Mouse (Mus musculus): Measurements from ENCODE around the gene Rgs6. TPM values are rescaled to one million over a fixed set of nuclear protein-coding genes. Genes with fewer than 3 reads are reported as not detected.

Rgs6 gene
- polyA plus RNA-seq, 1 experiment, result 2.9 TPM

DNA sequence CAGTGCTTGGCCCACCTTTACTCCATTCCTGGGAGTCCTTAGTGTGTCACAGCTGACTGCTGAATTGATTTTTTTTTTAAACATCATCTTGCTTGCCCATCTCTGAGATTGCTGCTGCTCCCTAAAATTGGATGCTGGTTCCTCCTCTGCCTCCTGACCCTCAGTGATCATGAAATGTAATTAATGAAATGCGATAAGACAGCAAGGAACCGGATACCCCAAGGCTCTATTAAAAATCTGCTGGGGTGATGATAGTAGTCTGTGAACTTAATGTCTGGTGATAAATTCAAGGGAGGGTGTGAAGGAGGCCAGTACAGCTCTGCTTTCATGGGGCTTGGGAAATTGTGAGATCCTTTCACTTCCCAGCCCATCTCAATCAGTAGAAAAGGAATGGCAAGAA is 489.4 kb downstream of the Rgs6 start:
- no peaks in the 10 kb centered on the region for H3K4me1 ChIP-seq (ENCODE audit: control insufficient read depth, insufficient read depth, low read length)
- no peak for TF ChIP-seq POLR2A (IDR thresholded peaks at IDR 0.05; ENCODE audit: low read depth, low read length)
- TF ChIP-seq CTCF (conservative IDR thresholded peaks at IDR 0.05; ENCODE audit: insufficient read depth, insufficient read length, low read depth, low read length), result no peak
- DNase-seq, result no peak
- 59% methylated on average over 2 of the region's 2 CpGs for WGBS
- no peaks in the 10 kb centered on the region for H3K36me3 ChIP-seq (ENCODE audit: control insufficient read depth, insufficient read depth, low read length)
- no peaks in the 10 kb centered on the region for H3K27me3 ChIP-seq (replicated peaks; ENCODE audit: control insufficient read depth, insufficient read depth, low read length)
- H3K27ac ChIP-seq (ENCODE audit: insufficient read depth, low read depth, low read length), result no peak overlapping the region
- H3K4me3 ChIP-seq (ENCODE audit: insufficient read depth, low read depth, low read length), result no peak overlapping the region

DNA sequence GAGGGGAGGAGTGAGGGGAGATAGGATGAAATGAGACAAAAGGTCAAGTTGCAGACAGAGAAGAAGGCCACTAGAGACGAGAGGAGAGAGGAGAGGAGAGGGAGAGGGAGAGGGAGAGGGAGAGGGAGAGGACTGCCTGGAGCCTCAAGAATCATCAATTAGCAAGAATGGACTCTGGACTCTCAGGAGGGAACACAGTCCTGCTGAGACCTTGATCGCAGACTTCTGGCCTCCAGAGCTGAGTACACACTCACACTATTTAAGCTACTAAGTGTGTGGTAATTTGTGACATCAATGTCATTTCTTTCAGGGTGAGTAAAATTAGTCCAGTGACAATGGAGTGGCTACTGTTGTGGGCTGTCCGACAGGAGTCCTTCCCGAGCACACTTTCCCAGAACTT is 495.3 kb downstream of the Rgs6 start:
- WGBS, result 78% methylated on average over 3 of the region's 4 CpGs
- H3K27ac ChIP-seq (ENCODE audit: insufficient read depth, low read depth, low read length), result no peak overlapping the region
- DNase-seq, result peak; percentile 32
- no peaks in the 10 kb centered on the region for H3K36me3 ChIP-seq (ENCODE audit: control insufficient read depth, insufficient read depth, low read length)
- H3K27me3 ChIP-seq (replicated peaks; ENCODE audit: control insufficient read depth, insufficient read depth, low read length), result no peaks in the 10 kb centered on the region
- H3K4me1 ChIP-seq (ENCODE audit: control insufficient read depth, insufficient read depth, low read length), result no peaks in the 10 kb centered on the region; the same call in 1 of the 2 replicates
- TF ChIP-seq POLR2A (IDR thresholded peaks at IDR 0.05; ENCODE audit: low read depth, low read length), result no peak
- no peak for TF ChIP-seq CTCF (conservative IDR thresholded peaks at IDR 0.05; ENCODE audit: insufficient read depth, insufficient read length, low read depth, low read length)
- H3K4me3 ChIP-seq (ENCODE audit: insufficient read depth, low read depth, low read length), result no peak overlapping the region

DNA sequence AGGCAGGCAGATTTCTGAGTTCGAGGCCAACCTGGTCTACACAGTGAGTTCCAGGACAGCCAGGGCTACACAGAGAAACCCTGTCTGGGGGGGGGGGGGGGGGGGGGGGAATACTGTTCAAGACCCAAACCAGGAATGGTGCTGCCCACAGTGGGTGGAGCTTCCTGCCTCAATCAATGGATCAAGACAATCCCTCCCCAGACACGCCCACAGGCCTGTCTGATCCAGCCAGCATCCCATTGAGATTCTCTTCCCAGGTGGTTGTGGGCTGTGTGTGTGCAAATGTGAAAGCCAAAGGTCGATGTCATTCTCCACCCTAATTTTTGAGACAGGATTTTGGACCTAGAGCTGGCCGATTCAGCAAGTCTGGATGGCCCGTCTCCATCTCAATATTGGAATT is 496.5 kb downstream of the Rgs6 start:
- no peak overlapping the region for H3K4me3 ChIP-seq (ENCODE audit: insufficient read depth, low read depth, low read length)
- 96% methylated on average over 5 of the region's 5 CpGs for WGBS
- DNase-seq, result no peak

GRCm38 (mm10) chr12:83087010-83087409 is 498.9 kb downstream of the Rgs6 start:
- Histone ChIP-seq H3K27ac (ENCODE audit: insufficient read depth, low read depth, low read length) (peak overlapping the region; percentile 35; the same call in 1 of the 2 replicates), H3K4me1 (ENCODE audit: control insufficient read depth, insufficient read depth, low read length) (no peaks in the 10 kb centered on the region; the same call in 1 of the 2 replicates), H3K4me3 (ENCODE audit: insufficient read depth, low read depth, low read length) (no peak overlapping the region), H3K27me3 (replicated peaks; ENCODE audit: control insufficient read depth, insufficient read depth, low read length) (no peaks in the 10 kb centered on the region), H3K36me3 (ENCODE audit: control insufficient read depth, insufficient read depth, low read length) (no peaks in the 10 kb centered on the region)
- TF ChIP-seq POLR2A (IDR thresholded peaks at IDR 0.05; ENCODE audit: low read depth, low read length) (no peak), CTCF (conservative IDR thresholded peaks at IDR 0.05; ENCODE audit: insufficient read depth, insufficient read length, low read depth, low read length) (no peak)
- WGBS, result 68% methylated on average over 4 of the region's 4 CpGs
- peak; percentile 59 for DNase-seq

More for the DNA sequence above, 496.5 kb downstream of the Rgs6 start:
- H3K36me3 ChIP-seq (ENCODE audit: control insufficient read depth, insufficient read depth, low read length), result no peaks in the 10 kb centered on the region
- no peaks in the 10 kb centered on the region; the same call in 1 of the 2 replicates for H3K4me1 ChIP-seq (ENCODE audit: control insufficient read depth, insufficient read depth, low read length)
- H3K27ac ChIP-seq (ENCODE audit: insufficient read depth, low read depth, low read length), result no peak overlapping the region
- H3K27me3 ChIP-seq (replicated peaks; ENCODE audit: control insufficient read depth, insufficient read depth, low read length), result no peaks in the 10 kb centered on the region
- no peak for TF ChIP-seq CTCF (conservative IDR thresholded peaks at IDR 0.05; ENCODE audit: insufficient read depth, insufficient read length, low read depth, low read length)
- no peak for TF ChIP-seq POLR2A (IDR thresholded peaks at IDR 0.05; ENCODE audit: low read depth, low read length)

DNA sequence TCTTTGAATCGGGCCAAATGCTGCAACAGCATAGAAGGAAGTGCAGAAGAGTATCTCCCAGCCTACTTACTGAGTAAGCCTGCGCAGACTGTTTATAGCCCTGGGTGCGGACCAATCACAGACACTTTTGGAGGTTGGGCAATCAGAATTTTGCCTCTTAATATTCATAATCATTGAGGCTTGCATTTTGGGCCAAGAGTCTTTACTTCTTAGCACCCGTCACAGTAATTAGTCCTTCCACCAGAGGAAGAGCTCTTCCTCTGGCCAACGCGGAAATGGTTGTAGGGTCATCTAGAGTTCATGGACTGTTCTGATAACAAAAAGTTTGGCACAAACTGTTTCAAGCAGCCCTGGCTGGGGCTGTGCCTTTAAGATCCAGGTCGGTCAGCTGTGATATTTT is 499.5 kb downstream of the Rgs6 start:
- Histone ChIP-seq H3K27ac (ENCODE audit: insufficient read depth, low read depth, low read length) (peak overlapping the region; percentile 35; the same call in 1 of the 2 replicates), H3K4me1 (ENCODE audit: control insufficient read depth, insufficient read depth, low read length) (no peaks in the 10 kb centered on the region; the same call in 1 of the 2 replicates), H3K36me3 (ENCODE audit: control insufficient read depth, insufficient read depth, low read length) (no peaks in the 10 kb centered on the region), H3K27me3 (replicated peaks; ENCODE audit: control insufficient read depth, insufficient read depth, low read length) (no peaks in the 10 kb centered on the region), H3K4me3 (ENCODE audit: insufficient read depth, low read depth, low read length) (no peak overlapping the region)
- DNase-seq, result peak; percentile 56
- TF ChIP-seq POLR2A (IDR thresholded peaks at IDR 0.05; ENCODE audit: low read depth, low read length) (no peak), CTCF (conservative IDR thresholded peaks at IDR 0.05; ENCODE audit: insufficient read depth, insufficient read length, low read depth, low read length) (no peak)
- WGBS, result 45% methylated on average over 7 of the region's 7 CpGs

DNA sequence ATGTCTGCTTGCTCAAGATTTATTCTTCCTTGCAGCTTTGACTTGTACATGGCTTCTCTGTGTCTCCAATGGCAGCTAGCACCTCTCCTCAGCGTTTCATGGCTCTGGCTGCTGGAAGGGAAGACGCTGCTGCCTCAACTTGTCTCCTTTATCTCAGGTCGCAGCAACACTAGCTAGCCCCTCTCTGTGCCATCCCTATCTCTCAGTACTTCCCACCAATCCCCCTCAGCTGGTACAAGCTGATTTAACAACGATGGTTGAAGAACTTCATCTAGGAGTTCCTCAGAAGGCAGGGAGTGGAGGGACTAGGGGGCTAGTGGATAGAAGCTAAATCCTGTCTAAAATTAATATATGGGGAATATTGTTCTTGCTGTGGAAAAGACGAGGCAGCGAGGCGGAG is 503.9 kb downstream of the Rgs6 start:
- no peak for TF ChIP-seq POLR2A (IDR thresholded peaks at IDR 0.05; ENCODE audit: low read depth, low read length)
- no peak for TF ChIP-seq CTCF (conservative IDR thresholded peaks at IDR 0.05; ENCODE audit: insufficient read depth, insufficient read length, low read depth, low read length)

GRCm38 (mm10) chr12:83097787-83098186 is 509.7 kb downstream of the Rgs6 start:
- no peak overlapping the region for H3K27ac ChIP-seq (ENCODE audit: insufficient read depth, low read depth, low read length)
- TF ChIP-seq POLR2A (IDR thresholded peaks at IDR 0.05; ENCODE audit: low read depth, low read length) (no peak), CTCF (conservative IDR thresholded peaks at IDR 0.05; ENCODE audit: insufficient read depth, insufficient read length, low read depth, low read length) (no peak)
- no peak for DNase-seq
- no peaks in the 10 kb centered on the region for H3K36me3 ChIP-seq (ENCODE audit: control insufficient read depth, insufficient read depth, low read length)
- WGBS, result 89% methylated on average over 1 of the region's 1 CpGs
- no peaks in the 10 kb centered on the region for H3K27me3 ChIP-seq (replicated peaks; ENCODE audit: control insufficient read depth, insufficient read depth, low read length)
- H3K4me3 ChIP-seq (ENCODE audit: insufficient read depth, low read depth, low read length), result no peak overlapping the region
- H3K4me1 ChIP-seq (ENCODE audit: control insufficient read depth, insufficient read depth, low read length), result no peaks in the 10 kb centered on the region

More for the DNA sequence above, 503.9 kb downstream of the Rgs6 start:
- no peak overlapping the region for H3K4me3 ChIP-seq (ENCODE audit: insufficient read depth, low read depth, low read length)
- H3K4me1 ChIP-seq (ENCODE audit: control insufficient read depth, insufficient read depth, low read length), result no peaks in the 10 kb centered on the region; the same call in 1 of the 2 replicates
- WGBS, result 87% methylated on average over 7 of the region's 7 CpGs
- H3K36me3 ChIP-seq (ENCODE audit: control insufficient read depth, insufficient read depth, low read length), result no peaks in the 10 kb centered on the region
- no peak for DNase-seq
- H3K27ac ChIP-seq (ENCODE audit: insufficient read depth, low read depth, low read length), result no peak overlapping the region
- H3K27me3 ChIP-seq (replicated peaks; ENCODE audit: control insufficient read depth, insufficient read depth, low read length), result no peaks in the 10 kb centered on the region

All from kidney, adult 2 months (tissue).